Mouse (Mus musculus) kidney, adult 2 months (tissue): ENCODE data around the gene Btbd1.

Experiments
- CTCF ChIP-seq: fragments of 200-500 bp; conservative IDR thresholded peaks from 2 replicates; pipeline ENCODE4 v1.5.1; 2011; ENCODE audit warnings: low read depth, mild to moderate bottlenecking, control low read depth, low read length, moderate library complexity, mixed read lengths; ENCODE audit not compliant: insufficient read depth, insufficient read length
- POLR2A ChIP-seq: fragments of 200-500 bp; IDR thresholded peaks from one replicate; pipeline ENCODE4 v1.6.1; 2011; ENCODE audit warnings: low read depth, low read length, control low read depth

GRCm38 (mm10) chr7:81873807-81874206 lies 44.6 kb upstream of the Btbd1 start:
- no peak for TF ChIP-seq CTCF
- no peak for TF ChIP-seq POLR2A
